Mouse (Mus musculus) urinary bladder, adult 18-20 months (tissue): ENCODE measurements around the gene Gm14862.

Source experiments
- DNase-seq, 2 experiments: peaks; one replicate each; pipeline ENCODE4 v3.0.0; 2022; ENCODE audit warnings: low spot score in 2 of 2, mixed read lengths in 2 of 2

The Gm14862 gene

DNA sequence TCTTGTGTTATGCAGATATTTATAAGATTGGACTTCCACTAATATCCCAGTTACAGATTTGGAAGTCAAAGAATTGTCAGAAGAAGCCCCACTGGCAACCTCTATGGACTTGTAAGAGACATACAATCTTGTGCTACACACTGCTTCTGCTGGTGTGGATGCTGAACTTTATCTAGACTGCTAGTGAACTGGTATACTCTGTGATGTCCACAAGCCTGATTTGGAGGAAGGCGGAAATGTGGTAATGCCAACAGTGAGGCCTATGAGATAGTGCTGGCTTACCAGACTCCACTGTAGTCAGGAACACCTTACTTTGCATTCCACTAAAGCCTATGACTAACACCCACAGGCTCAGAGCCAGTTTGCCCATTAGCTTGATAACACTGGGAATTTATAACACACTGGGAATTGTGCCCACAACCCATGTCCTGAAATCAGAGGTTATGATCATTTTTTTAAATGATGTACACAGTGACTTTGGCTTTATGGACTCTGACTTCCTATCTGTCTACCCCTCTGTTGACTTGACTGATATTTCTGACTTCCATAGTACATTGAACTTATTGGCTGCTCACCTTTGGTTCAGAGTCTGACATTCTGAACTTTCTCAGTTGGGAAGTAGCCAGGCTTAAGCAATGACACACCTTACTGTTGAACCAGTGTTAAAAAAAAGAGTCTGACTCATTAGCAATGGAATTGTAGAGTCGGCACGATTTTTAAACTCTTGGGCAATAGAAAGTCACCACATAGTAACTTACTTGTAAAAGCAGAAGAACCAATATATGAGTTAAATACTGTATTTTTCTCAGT is 34.1 kb downstream of the Gm14862 start:
- DNase-seq, result peak in 1 of 2 experiments; percentile 26

DNA sequence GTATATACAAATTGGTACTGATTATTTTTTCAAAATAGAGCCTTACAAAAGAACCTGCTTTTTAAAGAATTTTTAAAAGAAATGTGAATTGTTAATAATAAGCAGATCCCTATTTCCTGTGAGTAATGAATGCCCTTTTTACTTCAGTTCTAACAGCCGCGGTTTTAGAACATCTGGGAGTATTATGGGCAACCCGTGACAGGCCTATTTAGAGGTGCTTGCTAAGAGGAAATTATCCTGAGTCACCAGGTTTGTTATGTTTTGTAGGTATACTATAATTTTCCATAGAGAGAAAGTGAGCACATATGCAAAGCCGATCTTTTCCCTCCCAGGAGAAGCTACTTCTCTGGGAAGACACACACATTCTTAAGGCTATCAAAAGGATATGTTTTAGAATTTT is 35.0 kb downstream of the Gm14862 start:
- no peak for DNase-seq

DNA sequence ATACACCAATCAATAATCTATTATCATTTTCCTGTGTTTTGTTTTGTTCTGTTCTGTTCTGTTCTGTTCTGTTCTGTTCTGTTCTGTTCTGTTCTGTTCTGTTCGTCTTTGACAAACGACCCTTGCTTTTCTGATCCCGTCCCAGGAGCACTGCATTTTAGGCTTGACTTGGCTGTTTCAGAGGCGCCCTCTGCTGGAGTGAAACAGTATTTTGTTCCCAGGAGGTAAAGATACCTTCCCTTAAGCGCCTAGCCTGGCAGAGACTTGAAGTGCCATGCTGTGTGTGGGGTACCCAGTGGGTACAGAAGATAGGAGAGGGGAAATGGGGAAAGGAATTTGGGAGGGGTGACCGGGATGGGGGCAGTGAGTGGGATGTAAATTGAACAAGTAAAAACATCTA is 35.5 kb downstream of the Gm14862 start:
- DNase-seq, result peak; percentile 8 to 25

DNA sequence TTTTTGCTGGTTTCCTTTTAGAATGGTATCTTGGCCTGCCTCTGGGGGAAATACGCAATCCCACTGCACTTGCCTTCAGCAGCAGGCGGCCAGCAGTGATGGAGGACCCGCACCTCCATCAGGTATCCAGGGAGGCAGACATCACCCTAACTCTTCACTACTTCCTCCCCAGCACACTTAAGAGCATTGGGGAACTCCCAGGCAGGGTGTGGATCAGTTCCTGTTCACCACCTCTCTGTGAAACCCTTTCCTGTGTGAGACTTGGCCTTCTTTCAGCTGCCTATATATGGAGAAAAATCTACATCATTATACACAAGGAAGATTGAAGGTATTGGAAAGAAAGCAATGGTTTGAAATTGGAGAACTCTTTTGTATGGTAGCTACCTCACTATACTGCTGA is 37.1 kb downstream of the Gm14862 start:
- DNase-seq, result no peak

DNA sequence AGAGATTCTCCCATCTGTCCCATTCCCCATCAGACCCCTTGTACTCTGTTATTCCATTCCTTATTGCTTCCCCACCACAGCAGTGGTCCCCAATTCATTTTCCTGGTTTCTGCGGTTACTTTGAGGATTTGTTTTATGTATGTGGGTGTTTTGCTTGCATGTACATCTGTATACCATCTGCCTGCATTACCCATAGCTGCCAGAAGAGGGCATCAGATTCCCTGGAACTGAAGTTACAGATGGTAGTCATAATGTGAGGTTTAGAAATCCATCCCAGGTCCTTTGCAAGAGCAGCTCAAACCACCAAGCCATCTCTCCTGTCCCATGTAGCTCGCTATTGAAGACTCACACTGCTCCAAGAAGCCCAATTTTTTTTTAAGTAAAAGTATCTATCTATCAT is 40.5 kb downstream of the Gm14862 start:
- no peak for DNase-seq

DNA sequence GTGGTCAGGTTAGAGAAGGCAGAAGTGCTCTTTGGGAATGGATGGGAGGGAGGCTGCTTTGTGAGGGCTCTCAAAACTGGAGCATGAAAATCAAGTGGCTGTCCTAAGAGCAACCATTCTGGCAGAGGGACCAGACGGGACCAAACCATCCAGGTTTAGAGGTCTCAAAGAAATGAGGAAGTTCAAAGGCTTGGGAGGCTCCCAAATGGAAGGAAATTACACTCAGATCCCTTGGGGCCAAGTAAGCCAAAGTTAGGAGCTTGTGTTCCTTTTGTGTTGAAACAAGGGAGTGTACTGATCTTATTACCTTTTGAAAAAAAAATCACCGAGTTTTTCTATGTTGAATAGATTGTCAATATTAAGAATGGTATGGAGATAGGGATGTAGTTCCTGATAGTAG is 51.6 kb downstream of the Gm14862 start:
- DNase-seq, result no peak

DNA sequence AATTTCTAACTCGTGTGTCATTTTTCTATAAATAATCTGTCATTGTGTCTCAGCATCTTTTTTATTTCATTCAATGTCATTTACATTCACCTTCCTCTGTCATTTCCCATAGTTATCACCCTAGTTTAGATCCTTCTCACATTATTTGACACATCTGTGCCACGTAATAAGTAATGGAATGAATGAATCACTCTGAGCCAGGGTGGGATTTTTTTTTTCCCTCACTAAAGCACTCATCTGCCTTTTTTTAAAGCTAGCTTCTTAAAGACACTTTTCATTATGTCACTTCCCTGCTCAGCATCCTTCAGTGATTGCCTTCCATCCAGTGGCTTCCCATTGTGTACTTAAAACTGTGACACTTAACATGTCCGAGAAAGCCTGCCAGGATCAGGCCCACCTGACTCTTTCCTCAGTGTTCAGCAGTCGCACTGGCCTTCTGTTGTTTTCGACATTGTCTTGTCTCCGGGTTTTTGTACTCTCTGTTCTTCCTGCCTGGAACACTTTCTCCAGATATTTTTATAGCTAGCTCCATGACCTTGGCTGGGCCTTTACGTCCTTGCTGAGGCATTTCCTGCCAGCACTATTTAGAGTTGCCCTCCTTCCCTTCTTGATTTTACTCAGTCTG is 53.8 kb downstream of the Gm14862 start:
- DNase-seq, result no peak

DNA sequence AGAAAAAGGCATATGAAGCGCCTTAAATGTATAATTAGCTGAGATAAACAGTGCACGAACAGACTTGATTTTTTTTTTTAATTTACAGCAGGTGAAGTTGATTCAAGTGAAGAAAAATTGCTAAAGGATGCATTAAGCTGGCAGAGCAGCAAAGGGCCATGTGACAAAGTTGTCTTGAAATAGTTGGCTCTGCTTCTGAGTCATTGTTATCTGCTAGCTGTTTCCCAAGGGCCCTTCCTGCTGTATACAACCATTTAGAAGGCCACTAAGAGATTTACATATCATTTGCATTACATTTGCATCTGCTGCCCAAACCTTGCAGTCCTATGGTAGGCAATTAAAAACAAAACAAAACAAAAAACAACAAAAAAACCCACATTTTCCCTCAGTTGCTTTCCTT is 54.7 kb downstream of the Gm14862 start:
- DNase-seq, result no peak
